Mouse (Mus musculus) Patski (cell line): ENCODE data around the gene Ppif. TPM values are rescaled to one million over a fixed set of nuclear protein-coding genes. Genes with fewer than 3 reads are reported as not detected.

Source experiments
- ATAC-seq: fragments of 100-300 bp; one replicate; pipeline ENCODE4 v1.8.0; 2021
- CTCF ChIA-PET: fragments of 350-600 bp; sonication (Branson Sonifier 250); formaldehyde crosslinking; loops from one replicate; lab custom pipeline; 2022; ENCODE audit warnings: inconsistent platforms; lab: Charles Lee
- POLR2A ChIA-PET: fragments of 350-600 bp; sonication (Branson Sonifier 250); formaldehyde crosslinking; loops from one replicate; lab custom pipeline; 2022; ENCODE audit warnings: antibody characterized with exemption, inconsistent platforms; lab: Charles Lee
- DNase-seq: peaks from one replicate; pipeline ENCODE4 v3.0.0-alpha.2; 2011; ENCODE audit warnings: low read depth, low spot score
- H3K27me3 ChIP-seq: fragments of 371-371 bp; one replicate; pipeline ENCODE4 v1.5.1; 2021
- CTCF ChIP-seq: fragments of 100-300 bp; IDR thresholded peaks from one replicate; pipeline ENCODE4 v1.5.1; 2021
- in situ Hi-C: fragments of 300-500 bp; cut with MboI; formaldehyde crosslinking; loops from 3 replicates; pipeline ENCODE4 v1.11.1; 2018; ENCODE audit warnings: low pct_unique_long_range_greater_than_20kb, mixed read lengths
- polyA plus RNA-seq: library from polyadenylated mRNA; unstranded; gene quantifications from one replicate; pipeline ENCODE4 v1.2.3, GENCODE M21; 2021

The Ppif gene
- polyA plus RNA-seq, 1 experiment from 2014 or later = 45.5 TPM

DNA sequence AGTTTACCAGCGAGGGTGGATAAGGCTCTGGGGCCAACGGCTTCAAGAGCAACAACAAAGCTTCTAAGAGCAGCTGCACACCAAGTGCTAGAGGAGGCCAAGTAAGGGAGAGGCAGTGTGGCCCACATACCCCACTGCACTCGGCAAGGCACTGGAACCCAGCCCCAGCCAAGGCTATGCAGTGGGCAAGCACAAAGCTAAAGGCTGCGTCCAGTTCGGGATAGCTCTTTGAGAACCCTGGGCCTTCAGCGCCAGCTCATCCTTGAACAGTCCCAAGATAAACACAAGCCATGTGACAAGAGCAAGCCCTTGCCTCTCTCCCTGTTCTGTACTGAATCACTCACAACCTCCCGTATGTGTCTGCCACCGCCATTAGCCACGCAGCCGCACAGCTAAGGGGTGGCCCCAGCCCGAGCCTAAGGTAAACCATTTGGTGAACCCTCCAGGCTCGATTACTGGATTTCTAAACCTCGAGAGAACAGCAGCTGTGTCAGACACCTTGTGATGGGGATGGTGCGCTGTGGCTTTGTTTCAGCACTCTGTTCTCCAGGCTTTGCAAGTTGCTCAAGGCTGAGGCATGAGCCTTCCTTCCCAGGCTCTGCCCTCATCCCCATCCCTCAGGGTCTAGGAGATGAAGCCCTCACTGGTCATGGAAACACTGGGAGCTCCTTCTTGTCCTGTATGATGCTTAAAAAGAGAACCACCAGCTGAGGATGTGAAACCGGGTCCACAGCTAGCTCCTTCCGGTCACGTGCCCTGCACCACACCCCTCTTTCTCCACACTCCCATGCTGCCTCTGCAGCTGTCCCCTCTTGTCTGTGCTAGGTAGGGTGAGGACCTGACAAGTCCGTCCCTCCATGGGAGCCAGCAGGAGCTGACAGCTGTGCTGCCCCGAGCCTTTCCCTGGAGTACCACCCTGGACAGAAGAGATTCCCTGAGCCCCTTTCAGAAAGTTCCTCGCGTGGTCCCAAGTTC lies 53.3 kb downstream of the Ppif start:
- CTCF ChIA-PET = interaction anchor here (1.5 to 1.6 kb wide), 2 partner anchors 11 to 22 kb away, joined by 3 to 4 read pairs; no protein-coding TSS in a partner anchor
- H3K27me3 ChIP-seq = no peaks in the 10 kb centered on the region
- POLR2A ChIA-PET = interaction anchor here (0.6 kb wide), 1 partner anchor 22 kb away, joined by 3 read pairs; no protein-coding TSS in a partner anchor
- TF ChIP-seq CTCF = no peak
- DNase-seq = no peak
- ATAC-seq = no peak
- in situ Hi-C loops = no loop called here

DNA sequence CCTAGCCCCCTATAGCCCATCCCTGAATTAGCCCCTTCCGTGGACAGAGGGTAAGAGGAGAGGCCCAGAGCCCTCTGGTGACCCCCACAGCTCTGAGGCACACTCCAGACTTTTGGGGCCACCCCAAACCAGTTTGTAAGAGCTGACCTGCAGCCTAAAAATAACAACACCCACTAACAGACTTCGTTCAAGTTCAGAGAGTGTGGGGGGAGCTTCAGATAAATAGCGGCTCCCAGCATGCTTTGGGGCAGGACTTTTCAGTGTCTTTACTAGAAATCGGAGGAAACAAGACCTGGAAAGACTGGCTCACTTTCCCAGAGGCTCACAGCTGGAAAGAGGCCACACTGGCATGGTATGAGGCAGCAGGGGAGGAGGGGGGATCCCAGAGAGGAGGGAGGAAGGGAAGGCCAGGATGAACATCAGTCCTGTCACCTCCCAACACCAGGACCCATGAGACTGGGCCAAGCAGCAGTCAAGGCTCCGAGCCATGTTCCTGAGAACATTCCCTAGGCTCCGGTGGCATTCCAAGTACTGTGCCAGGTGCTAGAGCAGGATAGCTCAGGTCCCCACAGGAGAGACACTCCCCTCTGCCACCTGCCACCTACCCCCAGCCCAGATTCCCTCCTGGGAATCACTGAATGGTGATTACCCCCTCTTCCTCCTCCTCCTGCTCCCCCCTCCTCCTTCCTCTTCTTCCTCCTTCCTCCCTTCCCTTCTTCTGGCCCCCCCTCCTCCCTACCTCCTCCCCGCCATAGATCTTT lies 54.2 kb downstream of the Ppif start:
- no peak for DNase-seq
- TF ChIP-seq CTCF = no peak
- POLR2A ChIA-PET = interaction anchor here (0.6 kb wide), 2 partner anchors 21 to 27 kb away, joined by 3 to 4 read pairs; no protein-coding TSS in a partner anchor

DNA sequence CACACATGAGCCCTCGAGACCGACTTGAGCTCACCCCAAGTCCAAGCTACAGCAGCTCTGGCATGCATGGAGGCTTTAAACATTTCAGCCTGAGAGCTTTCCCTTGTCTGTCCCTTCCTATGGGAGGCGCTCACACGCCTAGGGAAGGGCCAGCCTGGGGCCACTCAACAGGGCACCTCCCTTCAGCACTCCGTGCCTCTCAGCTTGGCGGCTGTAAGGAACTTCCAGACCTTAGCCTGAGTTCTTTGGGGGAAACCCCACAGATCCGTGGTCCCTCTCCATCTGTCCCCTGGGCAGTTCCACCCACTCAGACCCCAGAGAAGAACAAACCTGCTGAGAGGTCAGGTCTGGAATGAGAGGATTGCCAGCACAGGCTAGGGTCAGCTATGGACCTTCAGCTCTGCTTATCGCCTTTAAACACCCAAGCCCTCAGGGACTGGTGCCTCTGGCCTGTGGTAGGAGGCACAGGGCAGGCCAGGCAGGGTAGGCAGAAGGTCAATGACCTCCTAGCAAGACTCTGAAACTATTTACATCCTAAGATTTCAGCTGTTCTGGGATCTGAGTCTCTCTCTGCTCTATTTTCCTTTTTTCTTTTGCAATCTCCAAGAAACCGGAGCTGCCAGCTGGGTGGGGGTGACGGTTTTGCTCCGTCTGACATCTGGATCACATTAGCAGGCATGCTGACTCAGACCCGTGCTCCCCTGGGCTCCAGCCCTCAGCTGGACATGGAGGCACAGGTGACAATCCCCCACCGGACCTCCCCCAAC lies 55.4 kb downstream of the Ppif start:
- H3K27me3 ChIP-seq = no peaks in the 10 kb centered on the region
- CTCF ChIA-PET = interaction anchor here (1.0 to 1.3 kb wide), 3 partner anchors 14 to 51 kb away, joined by 3 read pairs; no protein-coding TSS in a partner anchor
- in situ Hi-C loops = no loop called here
- POLR2A ChIA-PET = no interaction called here
- DNase-seq (no peak), ATAC-seq (no peak)
- TF ChIP-seq CTCF = no peak

More for the DNA sequence above, 54.2 kb downstream of the Ppif start:
- in situ Hi-C loops = no loop called here
- H3K27me3 ChIP-seq = no peaks in the 10 kb centered on the region
- CTCF ChIA-PET = interaction anchor here (1.3 to 1.5 kb wide), 2 partner anchors 23 to 52 kb away, joined by 3 to 4 read pairs; no protein-coding TSS in a partner anchor
- no peak for ATAC-seq

Other genes with a start within 250 kb of the Ppif start
- gene Zmiz1, start 235.0 kb upstream of the Ppif start, polyA plus RNA-seq = 55.2 TPM
- 29.0 TPM for gene Zcchc24, start 74.9 kb downstream of the Ppif start, polyA plus RNA-seq
- 54.8 TPM for gene Anxa11, start 148.0 kb downstream of the Ppif start, polyA plus RNA-seq
- not detected for gene Plac9a, start 208.9 kb downstream of the Ppif start, polyA plus RNA-seq
- 7.4 TPM for gene Tmem254a, start 233.5 kb downstream of the Ppif start, polyA plus RNA-seq
- 0.06 TPM for gene Cphx1, start 244.2 kb downstream of the Ppif start, polyA plus RNA-seq